Mouse (Mus musculus): ENCODE data around the gene 1190007I07Rik.

DNA sequence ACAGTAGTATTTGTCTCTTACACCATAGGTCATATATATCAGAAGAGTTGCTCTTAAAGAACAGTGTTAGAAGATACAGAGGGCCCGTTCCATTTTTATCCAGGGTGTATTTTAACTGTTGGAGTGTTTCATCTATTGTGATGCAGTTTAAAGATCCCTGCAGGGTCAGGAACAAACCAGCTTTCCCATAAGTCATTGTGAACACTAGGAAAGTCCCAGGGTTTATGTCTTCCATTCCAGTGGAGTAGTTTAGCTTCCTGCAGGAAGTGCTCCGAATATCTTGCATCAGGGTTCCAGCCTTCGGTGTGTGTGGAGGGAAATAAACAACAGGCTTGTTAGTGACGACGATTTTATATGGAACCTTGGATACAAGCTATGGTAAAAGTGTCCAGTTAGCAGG, 28.2 kb upstream of the 1190007I07Rik start:
- TF ChIP-seq ZC3H11A (IDR thresholded peaks at IDR 0.05; ENCODE audit: borderline replicate concordance, low read depth, low read length) (no peak), ZNF384 (IDR thresholded peaks at IDR 0.05; ENCODE audit: low read depth, low read length) (no peak), HCFC1 (IDR thresholded peaks at IDR 0.05; ENCODE audit: borderline replicate concordance, insufficient read depth, low read length) (no peak), MAFK (IDR thresholded peaks at IDR 0.05; ENCODE audit: insufficient read depth, low read depth, low read length) (no peak), CHD2 (IDR thresholded peaks at IDR 0.05; ENCODE audit: low read depth, low read length) (no peak)

Data from ES-E14 (cell line).